Mouse (Mus musculus): ENCODE measurements at regions not wholly inside any gene's neighbourhood (a gene's known extent, or its start where the extent isn't known, plus 50 kb on each side); places are given as distances from the start of the nearest gene placed in this dataset.

DNA sequence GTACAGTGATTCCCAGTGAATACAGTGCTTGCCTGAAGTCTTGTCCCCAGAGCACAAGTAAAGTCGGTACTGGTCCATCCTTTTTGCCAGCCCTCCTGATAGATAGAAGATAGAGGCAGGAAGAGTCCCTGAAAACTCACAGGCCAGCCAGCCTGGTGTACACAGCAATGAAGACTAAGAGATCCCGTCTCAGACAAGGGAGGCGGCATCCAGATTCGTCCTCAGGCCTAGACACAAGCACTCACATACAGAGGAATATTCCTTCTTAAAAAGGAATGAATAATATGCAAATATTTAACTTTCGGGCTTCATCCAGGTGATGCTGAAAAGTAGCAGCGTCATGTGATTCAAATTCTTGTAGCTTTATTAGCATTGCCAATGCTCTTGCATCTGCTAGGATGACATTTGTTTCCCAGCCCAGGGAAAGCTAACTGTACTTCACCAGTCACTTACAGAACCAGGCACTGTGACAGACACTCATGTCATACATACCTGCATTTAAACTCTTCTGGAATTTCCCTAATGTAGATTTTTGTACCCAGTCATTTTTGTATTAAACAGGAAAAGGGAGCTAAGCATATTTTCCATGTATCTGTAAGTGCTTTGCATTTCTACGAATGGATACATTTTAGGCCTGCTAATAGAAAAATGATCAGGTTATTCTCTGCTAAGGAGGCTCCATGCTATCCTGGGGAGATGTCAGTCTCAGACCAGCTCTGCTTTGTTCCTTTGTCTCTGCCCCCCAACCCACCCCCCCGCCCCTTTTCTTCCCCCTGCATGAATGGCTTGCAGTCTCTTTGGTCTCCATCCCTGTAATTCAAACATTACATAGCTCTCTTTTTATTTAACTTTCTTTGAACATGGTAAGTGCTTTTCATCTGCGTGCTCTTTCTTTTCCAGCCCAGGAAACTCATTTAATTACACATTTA is 162.5 kb upstream of the Gm9747 start:
- no peak for DNase-seq

DNA sequence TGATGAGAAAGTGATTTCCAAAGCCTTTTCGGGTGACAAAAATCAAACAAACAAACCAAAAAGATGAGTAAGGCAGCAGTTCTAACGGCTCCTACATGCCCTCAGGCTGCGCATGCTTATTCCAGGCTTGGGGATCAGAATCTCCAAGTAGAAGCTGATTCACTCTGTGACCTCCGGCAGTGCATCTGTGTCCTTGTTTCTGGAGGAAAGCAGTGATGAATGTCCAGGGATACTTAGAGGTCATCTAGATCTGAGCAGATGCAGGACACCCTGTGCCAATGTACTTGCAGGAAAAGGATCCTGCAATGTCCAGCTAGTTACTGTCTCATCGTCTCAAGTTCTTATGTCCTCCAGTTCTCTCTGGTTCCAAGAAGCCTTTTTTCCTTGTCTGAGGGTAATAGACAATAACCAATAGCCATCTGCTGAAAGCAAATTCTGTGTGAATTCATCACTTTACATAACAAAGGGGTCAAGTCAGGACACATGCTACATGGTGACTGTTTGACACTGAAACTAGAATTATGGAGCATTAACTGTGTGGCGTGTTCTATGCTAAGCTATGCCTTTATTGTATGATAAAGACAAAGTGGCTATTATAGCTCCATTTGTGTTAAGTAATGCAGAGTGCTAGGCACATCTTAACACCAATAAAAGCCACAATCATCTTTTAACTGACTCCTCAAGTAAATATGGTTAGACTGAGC is 143.6 kb upstream of the Gm9747 start:
- DNase-seq: peak in 1 of 2 experiments; percentile 2

DNA sequence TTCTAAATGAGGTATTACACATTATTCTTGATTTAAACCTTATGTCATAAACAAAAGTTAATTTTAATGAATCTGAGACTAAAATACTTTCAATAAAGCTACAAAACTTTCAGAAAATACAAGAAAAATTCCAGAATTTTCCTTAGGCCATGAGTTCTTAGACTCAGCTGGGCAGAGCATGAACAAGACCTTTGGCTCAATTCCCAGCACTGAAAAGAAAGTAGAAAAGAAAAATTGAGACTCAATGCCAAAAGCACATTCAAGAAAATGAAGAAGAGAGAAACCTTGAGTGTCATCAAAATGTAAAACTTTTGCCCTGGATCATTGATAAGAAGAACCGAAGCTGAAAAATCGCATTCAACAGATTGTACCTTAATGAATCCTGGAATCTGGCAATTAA is 137.8 kb upstream of the Gm9747 start:
- no peak for DNase-seq

DNA sequence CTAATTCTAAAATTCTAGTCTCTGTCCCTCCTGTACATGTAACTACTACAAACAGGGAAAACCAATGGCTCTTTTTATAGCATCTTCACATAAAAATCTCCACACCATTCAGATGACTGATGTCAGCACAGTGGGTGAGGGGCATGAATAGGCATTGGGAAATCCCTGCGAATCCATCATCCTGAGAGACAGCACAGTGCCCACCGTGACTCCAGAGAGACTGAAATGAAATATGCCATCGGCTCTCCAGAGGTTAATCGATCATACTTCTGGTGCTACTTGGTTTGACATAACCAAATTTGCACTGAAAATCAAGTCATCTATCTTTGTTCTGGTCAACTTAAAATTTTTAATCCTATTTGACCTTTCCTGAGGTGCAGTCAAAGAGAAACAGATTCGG is 126.2 kb upstream of the Gm9747 start:
- no peak for DNase-seq

DNA sequence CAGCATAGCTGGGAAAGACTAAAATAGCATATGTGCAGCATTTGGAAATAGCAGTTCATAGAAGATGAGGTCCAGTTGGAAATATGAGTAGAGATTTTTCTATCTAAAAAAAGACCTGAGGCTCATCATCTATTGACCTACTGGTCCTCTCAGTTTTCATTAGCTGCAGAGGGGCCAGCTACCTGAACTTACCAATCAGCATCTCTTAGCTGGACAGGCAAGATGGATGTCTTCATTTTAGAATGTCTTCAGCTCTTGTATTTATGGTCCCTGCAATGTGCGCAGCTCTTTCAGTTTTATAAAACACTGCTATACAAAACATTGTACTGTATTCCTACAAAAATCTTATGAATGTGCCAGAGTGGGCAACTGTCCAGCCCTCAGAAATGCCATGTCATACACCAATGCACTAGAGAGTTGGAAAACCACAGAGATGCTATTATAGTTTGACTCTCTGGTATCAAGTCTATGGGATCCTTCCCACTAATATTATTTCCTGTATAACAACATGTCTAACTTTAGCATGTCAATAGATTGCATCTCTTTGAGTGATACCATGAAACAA is 122.8 kb upstream of the Gm9747 start:
- DNase-seq: no peak

DNA sequence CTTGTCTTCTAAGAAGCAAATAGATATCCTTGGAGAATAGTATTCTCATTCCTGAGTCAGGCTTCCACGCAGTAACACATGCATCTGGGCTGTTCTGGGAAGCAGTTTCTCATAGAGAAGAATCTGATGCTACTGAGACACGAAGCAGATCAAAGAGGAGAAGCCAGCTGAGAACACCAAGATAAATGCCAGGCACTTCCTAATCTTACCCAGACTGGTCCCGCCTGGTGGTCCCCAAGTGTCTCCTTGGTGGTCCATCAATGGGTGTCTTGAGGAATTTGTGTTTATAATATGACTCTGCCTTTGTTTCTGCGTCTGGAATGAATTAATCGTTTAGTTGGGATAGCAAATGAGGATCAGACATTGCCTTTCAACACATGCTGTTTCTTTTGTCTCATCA is 120.5 kb upstream of the Gm9747 start:
- no peak for DNase-seq

DNA sequence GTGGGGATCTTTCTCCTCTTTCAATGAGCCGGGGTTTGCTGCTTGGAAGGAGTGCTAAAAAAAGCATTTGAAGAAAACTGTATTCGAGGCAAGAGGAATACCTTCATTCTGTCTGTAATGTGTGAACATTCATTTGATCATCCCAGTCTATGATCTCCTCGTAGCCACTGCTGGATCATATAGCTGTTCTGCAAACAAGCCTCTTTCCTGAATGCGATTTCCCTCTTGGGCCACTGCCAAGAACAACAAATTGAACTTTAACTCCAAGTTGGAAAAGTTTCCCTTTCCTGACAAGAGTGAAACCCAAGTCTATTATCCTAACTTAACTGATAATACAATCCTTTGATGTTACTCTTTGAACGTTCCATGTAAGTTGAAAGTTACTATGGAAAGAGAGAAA is 108.4 kb upstream of the Gm9747 start:
- no peak for DNase-seq

DNA sequence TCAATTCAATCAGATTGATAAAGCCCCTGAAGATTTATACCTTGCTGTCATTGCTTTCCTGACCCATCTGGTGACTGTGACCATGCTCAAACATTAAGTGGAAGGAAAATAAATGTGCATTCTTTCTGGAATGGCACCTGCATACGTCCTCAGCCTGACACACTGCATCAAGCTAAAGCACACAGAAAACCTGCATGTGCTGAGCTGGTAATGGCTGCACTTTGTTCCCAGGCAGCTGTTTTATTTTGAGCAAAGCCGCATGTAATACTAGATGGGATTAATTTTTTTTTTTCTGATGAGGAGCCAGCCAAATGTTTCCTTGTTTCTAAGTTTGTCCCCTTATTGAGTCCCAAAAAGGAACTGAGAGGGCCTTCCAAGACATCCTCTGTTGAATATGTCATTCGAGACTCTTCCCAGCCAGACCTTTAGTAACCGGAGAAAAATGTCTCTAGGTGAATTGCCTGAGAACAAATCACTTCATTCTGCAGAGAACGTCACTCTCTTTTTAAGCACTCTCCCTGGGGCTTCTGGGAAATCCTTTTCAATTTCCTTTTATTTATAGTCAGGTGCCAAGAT is 103.1 kb upstream of the Gm9747 start:
- DNase-seq: no peak

DNA sequence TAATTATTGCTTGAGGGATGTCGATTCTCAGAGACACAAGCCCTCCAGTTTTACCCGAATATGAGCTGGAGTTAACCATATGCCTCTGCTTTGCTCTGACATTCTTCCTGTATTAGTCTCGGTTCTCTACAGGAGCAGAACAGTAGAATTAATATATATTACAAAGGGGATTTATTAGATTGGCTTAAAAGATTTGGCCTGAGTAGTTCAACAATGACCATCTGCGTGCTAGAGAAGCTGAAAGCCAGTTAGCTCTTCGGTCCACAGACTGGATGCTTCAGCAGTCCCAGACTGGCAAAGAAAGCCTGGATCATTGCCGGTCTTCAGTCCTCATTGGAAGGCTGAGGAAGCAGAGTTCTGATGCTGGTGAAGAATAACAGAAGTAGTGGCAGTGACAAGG is 100.4 kb upstream of the Gm9747 start:
- DNase-seq: peak in 1 of 2 experiments; percentile 4

DNA sequence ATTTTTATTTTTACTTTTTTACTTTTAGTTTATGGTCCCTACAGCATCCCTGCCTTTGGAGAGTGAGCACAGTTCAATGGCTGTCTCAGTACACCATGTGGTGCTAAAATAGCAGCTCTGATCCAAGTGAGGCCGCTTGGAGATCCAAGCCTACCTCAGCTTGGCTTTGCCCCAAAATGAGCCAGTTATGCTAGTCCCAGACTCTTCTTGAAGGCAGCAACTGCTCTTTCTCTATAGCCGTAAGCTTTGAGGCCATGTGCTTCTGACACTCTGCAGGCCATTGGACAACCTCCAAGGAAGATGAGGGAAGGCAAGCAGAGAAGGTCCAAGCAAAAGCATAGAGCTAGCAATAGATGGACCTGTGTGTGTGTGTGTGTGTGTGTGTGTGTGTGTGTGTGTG is 98.0 kb upstream of the Gm9747 start:
- DNase-seq: peak; percentile 49 to 62

DNA sequence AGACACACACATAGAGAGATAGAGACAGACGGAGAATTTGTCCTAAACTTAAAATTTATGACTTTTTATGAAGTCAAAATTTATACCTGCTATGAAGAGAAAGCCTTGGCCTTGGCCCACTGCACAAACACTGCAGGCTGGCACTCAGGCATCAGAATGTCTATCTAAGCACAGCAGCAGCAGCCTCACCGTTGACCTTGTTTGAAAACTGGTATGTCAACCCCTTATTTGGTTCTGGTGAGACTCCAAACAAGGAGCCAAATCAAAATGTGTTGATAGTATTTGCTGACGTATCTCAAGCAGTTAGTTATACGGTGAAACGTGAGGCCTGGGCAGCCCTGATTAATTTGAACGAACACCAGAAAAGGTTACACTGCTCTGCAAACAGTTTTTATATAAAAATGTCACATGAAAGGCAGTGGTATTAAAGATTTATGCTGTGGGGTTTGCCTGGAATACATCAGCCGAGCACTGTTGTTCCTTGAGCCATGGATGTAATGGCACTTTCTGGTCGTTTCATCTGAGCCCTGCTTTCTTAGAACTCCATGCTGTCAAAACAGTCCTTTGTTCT is 97.1 kb upstream of the Gm9747 start:
- no peak for DNase-seq

DNA sequence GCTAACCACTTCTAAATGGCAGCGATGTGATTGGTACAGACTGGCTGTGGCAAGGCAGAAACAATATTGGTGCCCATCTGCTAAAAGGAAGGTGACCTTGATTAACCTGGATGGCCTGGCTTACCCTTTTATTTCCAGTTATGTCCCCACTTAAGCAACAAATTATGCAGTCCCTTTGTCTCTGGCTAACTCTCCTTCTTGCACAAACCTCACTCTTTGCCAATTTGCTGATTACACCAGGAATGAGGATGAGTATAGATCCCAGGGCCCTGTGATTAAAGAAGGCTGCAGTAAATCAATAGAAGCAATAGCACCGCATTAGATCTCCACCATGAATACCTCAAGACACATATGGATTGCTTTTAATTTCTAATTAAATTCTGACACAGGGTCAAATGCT is 87.7 kb upstream of the Gm9747 start:
- DNase-seq: no peak

DNA sequence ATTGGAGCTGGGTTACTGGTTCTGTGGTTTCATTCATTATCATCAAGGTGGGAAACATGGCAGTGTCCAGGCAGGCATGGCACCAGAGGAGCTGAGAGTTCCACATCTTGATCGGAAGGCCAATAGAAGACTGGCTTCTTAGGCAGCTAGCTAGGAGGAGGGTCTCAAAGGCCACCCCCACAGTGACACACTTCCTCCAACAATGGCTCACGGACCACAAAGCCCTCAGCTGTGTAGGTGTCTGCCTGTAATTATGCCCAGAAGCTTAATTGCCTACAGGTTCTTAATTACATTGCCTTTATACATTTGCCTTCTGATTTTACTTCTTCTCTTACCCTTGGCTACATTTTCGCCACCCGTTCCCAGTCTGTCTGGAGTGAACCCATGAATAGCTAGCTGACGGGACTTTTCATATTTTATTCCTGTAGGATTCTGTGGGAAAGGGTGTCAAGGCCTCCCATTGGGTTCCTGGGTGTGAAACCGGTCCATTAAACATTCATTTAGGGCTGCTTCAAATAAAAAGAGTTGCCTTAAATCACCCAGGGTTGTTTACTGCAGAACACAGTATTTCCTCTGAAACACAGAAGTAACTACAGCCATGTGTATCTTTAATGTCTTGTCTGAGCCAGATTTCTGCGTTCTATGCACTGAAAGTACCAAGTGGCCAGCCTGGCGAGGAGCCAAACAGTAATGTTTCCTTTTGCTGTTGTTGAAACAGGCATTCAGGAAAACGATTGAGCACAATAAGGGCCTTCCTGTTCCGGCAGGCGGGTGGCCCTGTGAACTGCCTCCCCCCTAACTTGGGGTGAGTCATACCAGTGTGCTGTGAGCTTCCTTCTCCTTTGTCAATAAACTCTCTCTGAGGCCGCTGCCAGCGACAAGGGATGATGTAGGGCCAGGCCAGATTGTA is 82.4 kb upstream of the Gm9747 start:
- DNase-seq: peak; percentile 43 to 52

DNA sequence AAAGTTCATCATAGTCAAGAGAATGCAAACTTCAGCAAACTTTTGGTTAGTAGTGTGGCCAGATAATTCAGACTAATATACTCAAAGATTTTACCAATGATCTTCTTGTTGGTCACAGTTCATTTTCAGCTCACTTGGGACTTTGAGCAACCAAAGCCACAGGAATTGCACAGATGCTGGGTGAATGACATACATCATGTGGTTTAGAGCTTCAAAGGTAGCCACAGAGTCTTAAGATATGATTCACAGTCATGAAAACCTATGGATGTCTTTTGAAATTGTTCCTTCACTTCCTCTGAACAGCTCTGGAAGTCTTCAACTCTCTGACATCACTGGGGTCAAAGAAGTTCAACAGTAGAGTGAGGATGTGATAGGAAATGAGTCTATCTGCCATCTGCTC is 77.0 kb upstream of the Gm9747 start:
- no peak for DNase-seq

DNA sequence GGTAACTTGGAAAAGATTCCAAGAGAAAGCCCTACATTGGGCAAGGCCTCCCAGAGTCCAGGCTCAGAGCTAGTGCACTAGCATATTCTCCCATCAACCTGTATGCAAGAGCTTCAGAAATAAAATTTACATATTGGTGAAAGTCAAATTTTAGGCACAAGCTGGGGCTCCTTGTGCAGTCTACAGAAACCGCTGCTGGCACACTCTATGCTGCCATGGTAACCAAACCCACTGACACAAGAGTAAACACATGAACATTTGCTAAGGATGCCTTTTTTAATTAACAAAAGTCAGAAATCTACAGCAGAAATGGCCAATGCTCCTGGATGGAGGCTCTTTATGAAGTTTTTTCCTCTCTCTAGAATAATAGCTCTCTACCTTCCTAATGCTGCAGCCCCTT is 75.9 kb upstream of the Gm9747 start:
- DNase-seq: no peak

DNA sequence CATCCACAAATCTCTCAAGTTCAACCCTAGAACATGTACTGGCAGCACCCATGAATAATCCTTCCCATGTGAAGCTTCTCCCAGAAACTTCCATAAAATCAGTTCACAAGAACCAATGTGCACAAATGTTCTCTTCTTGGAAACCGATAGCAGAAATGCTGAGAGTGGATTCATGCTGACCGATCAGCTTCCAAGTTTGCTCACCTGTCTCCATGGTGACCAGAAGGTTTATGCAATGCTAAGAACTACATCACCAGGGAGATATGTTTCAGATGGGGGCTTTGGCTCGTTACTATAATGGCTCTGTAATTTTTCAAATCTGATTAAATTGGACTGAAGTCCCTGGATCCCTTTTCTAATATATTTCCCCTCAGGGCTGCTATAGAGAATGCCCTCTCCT is 74.4 kb upstream of the Gm9747 start:
- no peak for DNase-seq

DNA sequence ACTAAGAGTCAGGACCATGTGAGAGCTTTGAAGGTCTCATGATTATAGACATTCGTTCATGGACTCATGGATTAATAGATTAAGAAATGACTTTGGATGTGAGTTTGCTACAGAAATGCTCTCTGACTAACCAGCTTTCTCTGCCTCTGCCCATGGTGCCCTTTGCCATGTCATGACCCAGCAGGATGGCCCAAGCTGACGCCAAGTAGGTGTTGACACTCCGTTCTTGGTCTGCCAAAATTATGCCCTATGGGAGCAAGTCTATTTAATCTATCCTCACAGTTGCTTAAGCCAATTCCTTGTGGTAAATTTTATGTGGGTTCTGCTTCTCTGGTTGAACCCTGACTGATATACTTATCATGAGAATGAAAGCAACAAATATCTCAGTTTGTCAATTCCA is 73.7 kb upstream of the Gm9747 start:
- DNase-seq: no peak

DNA sequence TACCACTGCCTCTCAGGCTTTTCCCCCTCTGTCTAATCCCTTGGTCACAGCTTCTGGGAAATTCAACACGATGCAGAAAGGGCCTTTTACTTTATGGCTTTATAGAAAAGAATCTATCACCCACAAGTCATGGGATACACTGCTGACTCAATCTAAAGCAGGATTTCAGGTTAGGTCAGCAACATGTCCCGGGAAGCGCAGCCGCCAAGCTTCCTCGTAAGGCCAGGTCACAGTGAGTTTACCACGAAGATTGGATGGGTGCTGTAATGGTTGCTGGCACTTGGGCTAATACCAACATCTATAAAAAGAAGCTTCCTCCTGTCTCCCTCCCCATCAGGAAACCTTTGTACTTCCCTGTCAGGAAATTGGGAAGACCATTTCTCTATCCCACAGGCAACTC is 70.0 kb upstream of the Gm9747 start:
- no peak for DNase-seq

DNA sequence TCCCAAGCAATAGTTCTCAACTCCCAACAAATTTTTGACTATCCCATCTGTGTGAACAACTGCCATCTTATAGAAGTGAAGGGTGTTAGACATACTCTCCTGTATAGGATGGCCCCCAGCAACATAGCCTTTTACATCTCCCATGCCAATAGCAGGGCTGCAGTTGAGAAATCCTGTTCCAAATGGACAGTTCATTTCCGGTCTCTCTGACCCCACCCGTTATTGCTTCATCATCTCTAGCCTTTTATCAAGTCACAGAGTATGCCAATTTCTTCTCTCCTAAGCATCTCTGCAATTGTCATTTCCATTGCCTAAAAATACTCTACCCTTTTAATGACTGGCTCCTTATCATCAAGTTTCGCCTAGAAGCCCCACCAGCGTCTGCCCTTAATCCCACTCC is 64.8 kb upstream of the Gm9747 start:
- no peak for DNase-seq

DNA sequence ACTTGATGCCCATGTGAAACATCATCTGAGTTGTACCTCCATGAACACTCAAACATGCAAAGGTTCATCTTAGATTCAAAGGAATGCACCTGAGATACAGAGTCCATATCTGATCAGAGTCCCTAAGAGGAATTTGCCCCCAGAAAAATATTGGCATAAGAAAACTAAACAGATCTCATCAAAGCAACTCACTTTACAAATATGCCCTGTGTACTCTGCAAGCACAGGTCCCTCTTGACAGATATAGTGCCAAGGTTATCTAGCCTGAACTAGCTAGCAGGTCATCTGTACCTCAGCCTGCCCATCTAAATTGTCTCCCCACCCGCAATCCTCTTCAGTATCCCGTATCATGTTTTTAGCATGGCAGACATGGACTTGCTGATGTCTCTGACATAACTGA is 64.0 kb upstream of the Gm9747 start:
- DNase-seq: no peak

DNA sequence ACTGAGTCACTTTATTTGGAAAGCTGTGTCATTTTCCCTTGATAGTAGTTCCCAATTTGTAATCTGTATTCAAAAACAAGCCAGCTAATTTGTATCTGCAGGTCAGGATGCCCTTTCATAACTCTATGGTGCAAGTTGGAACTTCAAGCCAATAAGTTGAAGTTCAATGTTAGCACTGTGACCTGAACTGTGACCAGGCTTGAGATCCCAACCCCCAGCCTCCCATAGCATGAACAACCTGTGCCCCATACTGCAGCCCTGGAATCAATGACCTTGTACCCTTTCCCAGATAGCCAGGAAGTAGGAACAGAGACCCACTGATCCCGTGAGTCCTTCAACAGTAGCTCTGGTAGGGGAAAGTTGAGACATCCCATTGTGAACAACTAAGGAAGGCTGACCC is 52.5 kb upstream of the Gm9747 start:
- no peak for DNase-seq
